Mouse (Mus musculus) gastrocnemius, postnatal 14 days (tissue): ENCODE data around the gene Slpi. TPM values are rescaled to one million over a fixed set of nuclear protein-coding genes. Genes with fewer than 3 reads are reported as not detected.
"Not testable (repeated sequence)": the region's sequence is repeated elsewhere in the genome, so short reads cannot be mapped to it uniquely, and the experiment has no call there.

ENCODE experiments used
- DNase-seq: peaks from one replicate; pipeline ENCODE4 v3.0.0; 2021; ENCODE audit warnings: mixed read lengths
- intact Hi-C: fragments of 180-260 bp; cut with DNase I; formaldehyde crosslinking; loops from one replicate; pipeline ENCODE4 v1.15.1; 2025; ENCODE audit warnings: low total_unique reads
- microRNA-seq, 2 experiments: library from miRNA; unstranded; fragments of <30 nt; microRNA quantifications; one replicate each; pipeline ENCODE4 v1.2.0; 2021
- total RNA-seq, 2 experiments: library from RNA; stranded (reverse); gene quantifications; 2 replicates each; pipeline ENCODE4 v1.2.3; 2021

Gene Slpi
- total RNA-seq, 2 experiments from 2014 or later: 0.64 to 0.66 TPM

DNA sequence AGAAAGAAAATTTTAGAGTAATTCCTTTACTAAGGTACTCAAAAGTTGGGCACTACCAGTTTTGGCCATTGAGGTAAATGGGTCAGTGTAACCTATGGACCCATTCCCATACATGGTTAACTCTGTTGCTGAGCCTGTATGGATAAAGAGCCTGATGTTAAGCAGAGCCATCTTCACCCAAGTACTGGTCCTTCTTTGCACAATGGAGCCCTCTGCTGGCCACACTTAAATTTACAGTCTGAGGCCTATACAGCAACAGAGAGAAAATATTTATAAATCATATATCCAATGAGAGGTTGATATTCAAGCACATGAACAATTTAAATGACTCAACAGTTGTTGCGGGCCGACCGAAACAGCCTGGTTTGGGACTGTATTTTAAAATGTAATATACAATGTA lies 39.9 kb downstream of the Slpi start:
- peak; percentile 13 for DNase-seq
- intact Hi-C loops: loop anchor here (5.0 kb wide), 1 partner anchor 222 kb away; no protein-coding TSS in a partner anchor

DNA sequence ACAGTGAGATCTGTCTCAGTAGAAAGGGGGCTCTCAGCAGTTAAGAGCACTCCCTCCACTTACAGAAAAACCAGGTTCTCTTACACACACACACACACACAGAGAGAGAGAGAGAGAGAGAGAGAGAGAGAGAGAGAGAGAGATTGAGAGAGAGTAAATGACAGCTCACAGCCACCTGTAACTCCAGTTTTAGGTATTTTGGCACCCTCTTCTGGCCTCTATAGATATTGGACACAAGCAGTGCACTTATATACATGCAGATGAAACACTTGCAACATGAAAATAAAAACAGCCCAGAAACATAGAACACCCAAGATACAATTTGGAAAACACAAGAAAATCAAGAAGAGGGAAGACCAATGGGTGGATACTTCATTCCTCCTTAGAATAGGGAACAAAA lies 41.2 kb downstream of the Slpi start:
- intact Hi-C loops: loop anchor here (5.0 kb wide), 1 partner anchor 220 kb away; no protein-coding TSS in a partner anchor
- DNase-seq: not testable (repeated sequence)

DNA sequence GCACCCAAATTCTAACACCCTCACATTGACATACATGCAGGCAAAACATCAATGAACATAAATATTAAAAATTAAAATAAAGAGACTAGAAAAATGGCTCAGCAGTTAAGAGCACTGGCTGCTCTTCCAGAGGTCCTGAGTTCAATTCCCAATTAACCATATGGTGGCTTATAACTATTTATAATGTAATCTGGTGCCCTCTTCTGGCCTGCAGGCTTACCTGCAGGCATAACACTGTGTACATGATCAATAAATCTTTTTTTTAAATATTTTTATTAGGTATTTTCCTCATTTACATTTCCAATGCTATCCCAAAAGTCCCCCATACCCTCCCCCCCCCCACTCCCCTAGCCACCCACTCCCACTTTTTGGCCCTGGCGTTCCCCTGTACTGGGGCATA lies 45.2 kb downstream of the Slpi start:
- DNase-seq, intact Hi-C loops: not testable (repeated sequence)

DNA sequence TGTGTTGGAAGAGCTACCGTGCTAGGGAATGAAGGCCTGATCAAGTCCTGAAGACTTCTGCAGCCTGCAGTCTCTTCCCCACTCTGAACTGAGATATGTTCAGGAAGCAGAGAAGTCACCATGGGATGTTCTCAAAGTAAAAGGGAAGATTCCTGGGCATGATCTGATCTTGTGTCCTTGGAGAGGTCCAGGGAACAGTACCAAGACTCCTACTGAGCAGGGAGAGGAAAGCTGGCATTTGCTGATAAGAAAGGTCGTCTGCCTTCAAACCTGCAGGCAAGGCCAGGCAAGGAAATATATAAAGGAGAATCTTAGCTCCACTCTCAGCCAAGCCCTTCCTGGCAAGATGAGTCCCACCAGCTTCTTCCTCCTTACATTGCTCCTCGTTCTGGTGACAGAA lies 56.5 kb downstream of the Slpi start, which contains the start of gene Svs5:
TSS of gene Svs5 (plus strand) at position 301 of the 400 bp plus-strand sequence.
- intact Hi-C loops, DNase-seq: not testable (repeated sequence)

DNA sequence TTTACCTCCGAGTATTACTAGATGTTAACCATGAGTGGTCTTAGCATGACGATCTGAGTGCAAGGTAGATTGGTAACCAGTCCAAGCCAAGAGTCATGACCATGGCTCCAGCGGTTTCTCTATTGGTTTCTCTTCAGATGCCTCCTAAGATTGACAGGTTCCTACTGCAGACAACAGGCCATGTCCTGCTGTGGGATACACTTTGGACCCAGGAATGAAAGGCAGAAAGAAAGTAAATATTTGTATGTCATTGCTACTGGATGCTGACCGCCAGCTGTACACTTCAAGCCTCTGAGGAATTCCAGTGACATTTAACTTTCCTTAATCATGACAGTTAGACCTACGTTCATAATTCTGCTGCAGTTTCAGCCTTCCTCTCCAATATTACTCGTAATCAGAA lies 67.9 kb downstream of the Slpi start:
- intact Hi-C loops: no loop called here

DNA sequence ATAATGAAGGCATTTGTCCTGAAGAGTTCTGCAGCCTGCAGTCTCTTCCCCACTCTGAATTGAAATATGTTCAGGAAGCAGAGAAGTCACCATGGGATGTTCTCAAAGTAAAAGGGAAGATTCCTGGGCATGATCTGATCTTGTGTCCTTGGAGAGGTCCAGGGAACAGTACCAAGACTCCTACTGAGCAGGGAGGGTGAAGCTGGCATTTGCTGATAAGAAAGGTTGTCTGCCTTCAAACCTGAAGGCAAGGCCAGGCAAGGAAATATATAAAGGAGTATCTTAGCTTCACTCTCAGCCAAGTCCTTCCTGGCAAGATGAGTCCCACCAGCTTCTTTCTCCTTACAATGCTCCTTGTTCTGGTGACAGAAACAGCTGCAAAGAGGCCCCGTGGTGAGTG lies 72.4 kb downstream of the Slpi start, which contains the start of gene Svs6:
TSS of gene Svs6 (plus strand) at position 301 of the 400 bp plus-strand sequence.
- DNase-seq, intact Hi-C loops: not testable (repeated sequence)

More for the DNA sequence above, 67.9 kb downstream of the Slpi start:
- no peak for DNase-seq

DNA sequence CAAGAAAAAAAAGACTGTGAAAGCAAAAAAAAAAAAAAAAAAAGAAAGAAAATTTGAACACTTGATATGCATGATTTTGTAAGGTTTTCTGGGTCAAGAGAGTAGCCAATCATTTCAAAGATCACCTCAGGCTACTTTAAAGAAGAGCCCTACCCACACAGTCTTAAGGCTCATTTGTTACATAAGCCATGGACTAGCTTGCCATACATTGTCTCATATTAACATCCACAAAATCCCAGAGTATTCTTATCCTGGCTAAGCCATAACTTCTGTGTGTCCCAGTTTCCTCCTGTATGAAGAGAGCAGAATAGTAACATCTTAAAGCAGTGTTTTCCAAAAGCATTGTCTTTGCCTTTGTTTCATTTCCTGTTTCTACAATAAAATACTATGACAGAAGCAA lies 73.4 kb downstream of the Slpi start:
- DNase-seq, intact Hi-C loops: not testable (repeated sequence)

DNA sequence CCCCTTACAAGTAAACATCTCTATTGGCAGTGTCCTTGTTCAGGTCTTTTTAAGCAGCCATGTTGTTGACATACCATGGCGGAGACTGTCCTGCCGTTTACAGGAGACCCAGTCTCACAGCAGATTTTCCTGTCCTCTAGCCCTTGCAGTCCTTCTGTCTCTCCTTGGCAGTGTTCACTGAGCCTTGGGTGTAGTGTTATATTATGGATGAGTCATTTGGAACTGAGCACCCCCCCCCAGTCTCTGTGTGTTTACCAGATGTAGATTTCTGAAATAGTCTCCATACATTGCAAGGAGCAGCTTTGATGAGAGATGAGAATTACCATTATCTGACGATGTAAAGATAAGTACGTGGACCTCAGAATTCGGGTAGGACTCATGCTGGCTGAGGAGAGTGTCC lies 76.3 kb downstream of the Slpi start:
- intact Hi-C loops: no loop called here
- DNase-seq: no peak

Small RNA genes lying within 50 kb of the gene (microRNA-seq; reads per million reads assigned to microRNA genes)
- gene Mir7678: 0 reads per million in 2 experiments

Other genes starting within 250 kb of the Slpi start
- 1 to 10 TPM; 1.2 to 2.8 TPM for gene Kcns1, start 218.0 kb downstream of the Slpi start, total RNA-seq
- under 1 TPM; 0.44 to 0.62 TPM for gene Wfdc5, start 206.4 kb downstream of the Slpi start, total RNA-seq
- gene Wfdc12, start 198.5 kb downstream of the Slpi start, total RNA-seq: not detected
- not detected for gene Wfdc15a, start 189.0 kb downstream of the Slpi start, total RNA-seq
- not detected for gene Wfdc15b, start 167.4 kb downstream of the Slpi start, total RNA-seq
- not detected for gene Svs2, start 150.6 kb downstream of the Slpi start, total RNA-seq
- not detected for gene Svs3b, start 132.5 kb downstream of the Slpi start, total RNA-seq
- not detected for gene Svs4, start 110.6 kb downstream of the Slpi start, total RNA-seq
- not detected for gene Svs3a, start 99.8 kb downstream of the Slpi start, total RNA-seq
- gene Svs6, start 72.3 kb downstream of the Slpi start, total RNA-seq: not detected
- not detected for gene Svs5, start 56.4 kb downstream of the Slpi start, total RNA-seq
- under 1 TPM in 1 of 2 experiments, not detected in 1; 0.07 TPM for gene Rbpjl, start 14.0 kb upstream of the Slpi start, total RNA-seq
- gene Matn4, start 16.1 kb upstream of the Slpi start, total RNA-seq: 1 to 10 TPM; 3.7 to 5.4 TPM
- 10 to 100 TPM; 45.1 to 72.6 TPM for gene Sdc4, start 54.8 kb upstream of the Slpi start, total RNA-seq
- gene Sys1, start 67.9 kb upstream of the Slpi start, total RNA-seq: 10 to 100 TPM; 15.0 to 15.6 TPM
- 1 to 10 TPM in 1 of 2 experiments, under 1 TPM in 1; 0.62 to 2.6 TPM for gene Gm20458, start 71.9 kb upstream of the Slpi start, total RNA-seq
- not detected for gene Trp53tg5, start 84.6 kb upstream of the Slpi start, total RNA-seq
- gene Dbndd2, start 97.0 kb upstream of the Slpi start, total RNA-seq: 10 to 100 TPM; 14.6 to 20.6 TPM
- 10 to 100 TPM; 36.8 to 41.0 TPM for gene Pigt, start 108.4 kb upstream of the Slpi start, total RNA-seq
- gene Wfdc2, start 173.3 kb upstream of the Slpi start, total RNA-seq: not detected
- not detected for gene Spint3, start 184.4 kb upstream of the Slpi start, total RNA-seq
- not detected for gene Wfdc6a, start 196.4 kb upstream of the Slpi start, total RNA-seq
- gene Eppin, start 204.5 kb upstream of the Slpi start, total RNA-seq: not detected
- not detected for gene Wfdc6b, start 224.4 kb upstream of the Slpi start, total RNA-seq
- not detected for gene Wfdc8, start 224.5 kb upstream of the Slpi start, total RNA-seq
- not detected for gene Wfdc16, start 249.7 kb upstream of the Slpi start, total RNA-seq